Mouse (Mus musculus) ovary, postnatal 36 days (tissue): ENCODE measurements at regions not wholly inside any gene's neighbourhood (a gene's known extent, or its start where the extent isn't known, plus 50 kb on each side); places are given as distances from the start of the nearest gene placed in this dataset.
"Not testable (repeated sequence)": the region's sequence is repeated elsewhere in the genome, so short reads cannot be mapped to it uniquely, and the experiment has no call there.

ENCODE experiments used
- DNase-seq: peaks from one replicate; pipeline ENCODE4 v3.0.0; 2022; ENCODE audit warnings: low spot score, mixed read lengths

- no peak for DNase-seq
Observed at GRCm38 (mm10) chr1:154018241-154018640, 118.2 kb upstream of the Teddm2 start.

GRCm38 (mm10) chr1:154024301-154024700 is 124.3 kb upstream of the Teddm2 start:
- no peak for DNase-seq

GRCm38 (mm10) chr1:154027303-154027702 is 127.3 kb upstream of the Teddm2 start:
- DNase-seq: no peak

- no peak for DNase-seq
Observed at GRCm38 (mm10) chr1:154029826-154030225, 129.8 kb upstream of the Teddm2 start.

- DNase-seq: peak; percentile 75
Observed at GRCm38 (mm10) chr1:154032669-154033099, 132.7 kb upstream of the Teddm2 start.

GRCm38 (mm10) chr1:154033958-154034606 is 134.1 kb upstream of the Teddm2 start:
- peak; percentile 42 for DNase-seq

GRCm38 (mm10) chr1:154036729-154037270 is 136.8 kb upstream of the Teddm2 start:
- DNase-seq: no peak

GRCm38 (mm10) chr1:154038241-154038640 is 138.2 kb upstream of the Teddm2 start:
- no peak for DNase-seq

GRCm38 (mm10) chr1:154040907-154041306 is 140.9 kb upstream of the Teddm2 start:
- no peak for DNase-seq

- no peak for DNase-seq
Observed at GRCm38 (mm10) chr1:154042956-154043355, 142.9 kb upstream of the Teddm2 start.

GRCm38 (mm10) chr1:154044712-154045111 is 144.7 kb upstream of the Teddm2 start:
- DNase-seq: no peak

- DNase-seq: no peak
Observed at GRCm38 (mm10) chr1:154045951-154046350, 145.9 kb upstream of the Teddm2 start.

GRCm38 (mm10) chr1:154053641-154054040 is 147.3 kb upstream of the Zfp648 start:
- DNase-seq: no peak

GRCm38 (mm10) chr1:154054874-154055273 is 146.1 kb upstream of the Zfp648 start:
- no peak for DNase-seq

GRCm38 (mm10) chr1:154061397-154061796 is 139.6 kb upstream of the Zfp648 start:
- DNase-seq: not testable (repeated sequence)

GRCm38 (mm10) chr1:154061851-154062250 is 139.1 kb upstream of the Zfp648 start:
- no peak for DNase-seq

- DNase-seq: no peak
Observed at GRCm38 (mm10) chr1:154062666-154063065, 138.3 kb upstream of the Zfp648 start.

GRCm38 (mm10) chr1:154064633-154065032 is 136.4 kb upstream of the Zfp648 start:
- DNase-seq: no peak

GRCm38 (mm10) chr1:154065336-154066329 is 135.4 kb upstream of the Zfp648 start:
- DNase-seq: peak; percentile 24

GRCm38 (mm10) chr1:154067856-154068255 is 133.1 kb upstream of the Zfp648 start:
- no peak for DNase-seq

- DNase-seq: no peak
Observed at GRCm38 (mm10) chr1:154074270-154074669, 126.7 kb upstream of the Zfp648 start.

- no peak for DNase-seq
Observed at GRCm38 (mm10) chr1:154076684-154077475, 124.1 kb upstream of the Zfp648 start.
